Mouse (Mus musculus): ENCODE results near the gene Pthlh. TPM values are rescaled to one million over a fixed set of nuclear protein-coding genes. Genes with fewer than 3 reads are reported as not detected.
"Not testable (repeated sequence)": the region's sequence is repeated elsewhere in the genome, so short reads cannot be mapped to it uniquely, and the experiment has no call there.

The Pthlh gene
- 3.2 and 6.1 TPM in 2 replicates for total RNA-seq (2014; rRNA removed)
- polyA plus RNA-seq (2015; fragmentation: Nextera tagmentation; extraction: Ambion mirVana): 4.5 and 4.8 TPM in 2 replicates

DNA sequence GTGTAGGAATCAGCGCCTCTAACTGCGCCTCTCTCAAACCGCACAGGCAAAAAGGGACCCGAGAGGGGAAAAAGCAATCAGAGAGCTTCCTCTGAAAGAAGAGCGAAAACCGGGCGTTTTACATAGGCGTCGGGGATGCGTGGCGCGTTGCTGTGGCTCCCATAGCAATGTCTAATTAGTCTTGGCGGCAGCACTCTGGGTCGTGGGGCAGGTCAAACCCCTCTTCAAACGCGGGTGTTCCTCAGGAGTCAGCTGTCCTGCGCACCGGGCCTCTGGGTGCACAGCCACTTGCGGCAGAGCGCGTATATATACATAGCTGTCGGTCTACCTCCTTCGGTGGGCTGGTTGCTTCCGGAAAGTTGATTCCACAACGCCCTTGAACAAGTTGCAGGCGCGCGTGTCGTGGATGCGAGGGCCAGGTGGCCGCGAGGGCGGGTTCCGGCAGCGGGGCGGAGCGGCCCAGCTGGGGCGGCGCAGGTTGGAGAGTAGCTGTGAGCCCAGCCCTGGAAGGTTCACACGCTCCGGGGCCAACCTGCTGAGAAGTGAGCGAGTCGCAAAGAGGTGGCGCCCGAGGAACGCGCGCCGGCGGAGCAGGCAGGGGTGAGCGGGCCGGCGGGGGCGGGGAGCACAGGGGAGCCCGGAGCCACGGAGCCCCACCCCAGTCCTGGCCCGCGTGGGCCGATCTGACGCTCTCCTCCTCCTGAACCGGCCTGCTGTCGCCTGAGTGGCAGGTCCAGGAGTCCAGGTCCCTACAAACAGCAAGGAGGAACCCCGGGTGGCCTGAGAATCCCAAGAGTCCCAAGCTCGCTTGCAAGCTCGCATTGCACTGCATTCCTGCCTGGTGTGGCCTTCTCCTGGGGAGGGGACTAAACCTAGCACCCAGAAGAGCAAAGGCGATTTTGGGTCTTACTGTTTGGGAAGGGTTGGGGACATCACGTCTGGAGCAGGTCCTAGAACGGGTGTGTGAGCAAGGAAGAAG, at the start of gene Pthlh:
Gene Pthlh (minus strand): TSS at position 597 of the 979 bp plus-strand sequence.
- WGBS: under 1% methylated on average over 64 of the region's 68 CpGs

DNA sequence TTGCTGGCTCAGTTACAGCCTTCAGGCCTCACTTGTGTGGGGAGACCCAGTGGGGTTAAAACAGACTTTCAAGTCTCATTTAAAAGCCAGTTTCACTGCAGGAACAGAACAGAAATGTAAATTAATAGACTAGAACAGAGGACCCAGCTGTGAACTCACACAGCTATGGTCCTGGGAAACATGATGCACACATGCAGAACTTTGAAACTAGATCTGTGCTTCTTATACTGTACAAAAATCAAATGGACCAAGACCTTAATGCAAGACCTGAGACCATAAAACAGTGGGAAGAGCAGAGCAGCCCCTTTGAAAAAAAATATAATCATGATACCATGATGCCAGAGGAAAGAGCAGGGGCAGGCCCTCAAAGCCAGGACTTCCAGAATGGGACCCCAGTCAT, 49.3 kb upstream of the Pthlh start:
- Histone ChIP-seq H3K36me3 (ENCODE audit: insufficient read depth, low read length) (no peaks in the 10 kb centered on the region), H3K4me2 (ENCODE audit: low read depth, low read length) (no peak overlapping the region), H3K27me3 (ENCODE audit: insufficient read depth, low read length) (no peaks in the 10 kb centered on the region), H3K27ac (no peak overlapping the region), H3K9ac (replicated peaks; ENCODE audit: low read length) (no peak overlapping the region), H3K9me3 (ENCODE audit: low read length) (no peaks in the 10 kb centered on the region), H3K4me1 (ENCODE audit: insufficient read depth, low read length) (no peaks in the 10 kb centered on the region), H3K4me3 (ENCODE audit: low read length) (no peak overlapping the region)
- ATAC-seq: no peak
- DNase-seq (ENCODE audit: low spot score): no peak
- TF ChIP-seq CTCF (IDR thresholded peaks at IDR 0.05; ENCODE audit: low read depth): no peak

More for the DNA sequence above, at the start of gene Pthlh:
- Histone ChIP-seq H3K9me3 (ENCODE audit: low read length) (no peaks in the 10 kb centered on the region), H3K27ac (no peak within 1 kb of the TSS), H3K27me3 (ENCODE audit: insufficient read depth, low read length) (peaks cover 22% of the 10 kb centered on the region; the same call in 1 of the 2 replicates), H3K9ac (replicated peaks; ENCODE audit: low read length) (peak within 1 kb of the TSS; percentile 25; the same call in 1 of the 2 replicates), H3K4me1 (ENCODE audit: insufficient read depth, low read length) (no peaks in the 10 kb centered on the region), H3K36me3 (ENCODE audit: insufficient read depth, low read length) (no peaks in the 10 kb centered on the region), H3K4me3 (ENCODE audit: low read length) (peak within 1 kb of the TSS; percentile 42), H3K4me2 (ENCODE audit: low read depth, low read length) (peak within 1 kb of the TSS; percentile 78)
- peak; percentile 25; the same call in 1 of the 2 replicates for TF ChIP-seq CTCF (IDR thresholded peaks at IDR 0.05; ENCODE audit: low read depth)
- peak; percentile 80 for ATAC-seq
- DNase-seq (ENCODE audit: low spot score): peak; percentile 50

DNA sequence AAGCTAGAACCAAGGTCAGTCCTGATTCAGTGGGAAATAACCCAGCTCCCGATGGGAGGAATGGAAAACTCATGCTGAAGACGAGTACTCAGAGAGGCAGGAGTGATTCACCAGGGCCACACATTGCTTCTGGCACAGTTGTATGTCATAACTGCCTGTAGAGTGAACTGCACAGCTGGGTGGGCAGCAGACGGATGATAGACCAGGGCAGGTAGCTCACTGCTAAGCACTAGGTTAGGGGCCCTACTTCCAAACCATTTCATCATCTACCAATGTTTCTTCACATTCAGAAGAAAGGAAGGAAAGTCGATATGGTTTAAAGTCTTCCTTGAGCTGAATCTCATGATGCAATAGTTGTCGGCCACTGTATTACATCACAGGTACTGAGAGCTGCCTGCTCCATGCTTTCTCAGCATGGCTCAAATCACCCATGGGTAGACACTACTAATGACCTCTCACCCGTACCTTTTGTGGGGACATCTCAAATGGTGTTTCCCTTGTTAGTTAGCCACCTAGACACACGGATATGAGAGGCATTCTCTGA, 46.5 kb upstream of the Pthlh start:
- no peaks in the 10 kb centered on the region for H3K27me3 ChIP-seq (ENCODE audit: insufficient read depth, low read length)
- no peak overlapping the region for H3K4me2 ChIP-seq (ENCODE audit: low read depth, low read length)
- ATAC-seq (no peak), DNase-seq (ENCODE audit: low spot score) (no peak)
- no peak overlapping the region for H3K27ac ChIP-seq
- no peak overlapping the region for H3K9ac ChIP-seq (replicated peaks; ENCODE audit: low read length)
- no peaks in the 10 kb centered on the region for H3K4me1 ChIP-seq (ENCODE audit: insufficient read depth, low read length)
- H3K36me3 ChIP-seq (ENCODE audit: insufficient read depth, low read length): no peaks in the 10 kb centered on the region
- 84% methylated on average over 7 of the region's 7 CpGs for WGBS
- H3K4me3 ChIP-seq (ENCODE audit: low read length): no peak overlapping the region
- TF ChIP-seq CTCF (IDR thresholded peaks at IDR 0.05; ENCODE audit: low read depth): no peak
- H3K9me3 ChIP-seq (ENCODE audit: low read length): no peaks in the 10 kb centered on the region

DNA sequence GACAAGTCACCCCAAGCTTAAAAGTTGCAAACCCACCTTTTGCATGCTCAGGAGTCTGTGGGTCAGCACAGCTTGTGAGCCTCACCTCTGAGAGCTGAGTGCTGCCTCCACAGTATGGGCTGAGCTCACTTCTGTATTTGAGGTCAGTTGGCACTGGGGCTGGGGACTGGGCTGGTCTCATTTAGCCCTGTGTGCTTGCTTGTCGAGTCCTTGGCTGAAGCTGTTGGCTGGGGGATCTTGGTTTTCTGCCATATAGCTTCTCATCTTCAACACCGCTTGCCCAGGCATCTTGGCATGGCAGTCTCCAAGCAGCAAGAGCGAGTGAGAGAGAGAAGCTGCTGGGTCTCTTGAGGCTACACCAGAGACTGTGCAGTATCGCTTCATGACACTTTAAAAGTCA, 46.1 kb upstream of the Pthlh start:
- no peak overlapping the region for H3K27ac ChIP-seq
- no peaks in the 10 kb centered on the region for H3K4me1 ChIP-seq (ENCODE audit: insufficient read depth, low read length)
- no peak overlapping the region for H3K9ac ChIP-seq (replicated peaks; ENCODE audit: low read length)
- TF ChIP-seq CTCF (IDR thresholded peaks at IDR 0.05; ENCODE audit: low read depth): no peak
- no peaks in the 10 kb centered on the region for H3K36me3 ChIP-seq (ENCODE audit: insufficient read depth, low read length)
- H3K27me3 ChIP-seq (ENCODE audit: insufficient read depth, low read length): no peaks in the 10 kb centered on the region
- no peaks in the 10 kb centered on the region for H3K9me3 ChIP-seq (ENCODE audit: low read length)
- H3K4me3 ChIP-seq (ENCODE audit: low read length): no peak overlapping the region
- no peak overlapping the region for H3K4me2 ChIP-seq (ENCODE audit: low read depth, low read length)
- DNase-seq (ENCODE audit: low spot score) (peak; percentile 66), ATAC-seq (peak; percentile 74; the same call in 1 of the 2 replicates)
- 64% methylated on average over 4 of the region's 4 CpGs for WGBS

DNA sequence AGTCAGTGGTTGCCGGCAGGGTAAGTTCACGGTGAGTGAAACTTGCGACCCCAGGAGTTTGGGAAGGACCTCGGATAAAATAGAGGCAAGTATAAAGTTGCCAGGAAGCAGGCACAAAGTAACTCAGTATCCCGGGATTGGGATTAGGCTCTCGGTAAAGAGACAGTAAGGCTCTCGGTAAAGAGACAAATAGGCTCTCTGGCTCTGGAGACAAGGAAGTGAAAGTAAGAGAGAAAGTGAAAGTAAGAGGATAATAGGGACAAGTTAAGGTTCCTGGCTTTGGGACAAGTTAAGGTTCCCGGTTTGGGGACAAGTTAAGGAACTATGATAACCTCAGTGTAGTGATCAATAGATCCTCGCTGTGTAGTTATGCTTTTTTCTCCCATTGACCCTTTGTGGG, 40.3 kb upstream of the Pthlh start:
- not testable (repeated sequence) for H3K9ac ChIP-seq (replicated peaks; ENCODE audit: low read length); H3K27me3 ChIP-seq (ENCODE audit: insufficient read depth, low read length); ATAC-seq; H3K9me3 ChIP-seq (ENCODE audit: low read length); H3K36me3 ChIP-seq (ENCODE audit: insufficient read depth, low read length); H3K4me3 ChIP-seq (ENCODE audit: low read length); H3K4me2 ChIP-seq (ENCODE audit: low read depth, low read length); H3K27ac ChIP-seq; H3K4me1 ChIP-seq (ENCODE audit: insufficient read depth, low read length); DNase-seq (ENCODE audit: low spot score)
- WGBS: 74% methylated on average over 4 of the region's 9 CpGs

DNA sequence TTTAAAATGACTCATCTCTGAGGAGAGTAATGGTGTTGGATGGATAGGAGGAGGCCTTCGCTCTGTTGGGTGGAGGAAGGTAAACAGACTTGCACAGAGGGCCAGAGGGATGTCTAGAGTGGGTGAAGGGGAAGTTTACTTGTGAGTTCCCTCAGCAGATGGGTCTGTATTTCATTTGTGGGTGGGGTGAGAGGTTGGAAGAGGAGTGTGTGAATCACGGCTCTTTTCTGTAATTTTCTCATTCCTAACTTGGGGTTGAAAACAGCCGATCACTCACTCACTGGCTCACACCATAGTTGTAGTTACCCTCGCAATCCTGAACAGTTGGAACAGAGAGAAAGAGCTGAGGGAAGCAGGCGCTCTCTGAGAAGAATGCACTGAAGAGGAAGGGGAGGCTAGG, 35.6 kb upstream of the Pthlh start:
- Histone ChIP-seq H3K4me1 (ENCODE audit: insufficient read depth, low read length) (no peaks in the 10 kb centered on the region), H3K9ac (replicated peaks; ENCODE audit: low read length) (no peak overlapping the region), H3K27me3 (ENCODE audit: insufficient read depth, low read length) (no peaks in the 10 kb centered on the region), H3K4me2 (ENCODE audit: low read depth, low read length) (no peak overlapping the region), H3K4me3 (ENCODE audit: low read length) (no peak overlapping the region), H3K9me3 (ENCODE audit: low read length) (no peaks in the 10 kb centered on the region), H3K27ac (no peak overlapping the region), H3K36me3 (ENCODE audit: insufficient read depth, low read length) (no peaks in the 10 kb centered on the region)
- 86% methylated on average over 5 of the region's 5 CpGs for WGBS
- no peak for DNase-seq (ENCODE audit: low spot score)
- no peak for ATAC-seq
- TF ChIP-seq CTCF (IDR thresholded peaks at IDR 0.05; ENCODE audit: low read depth): no peak
